Mouse (Mus musculus): ENCODE results near the gene Prx.

GRCm38 (mm10) chr7:27537998-27538397 is 38.9 kb downstream of the Prx start:
- TF ChIP-seq CTCF (IDR thresholded peaks at IDR 0.05; ENCODE audit: borderline replicate concordance, extremely low read depth, insufficient read depth, insufficient read length) (no peak), POLR2A (IDR thresholded peaks at IDR 0.05; ENCODE audit: borderline replicate concordance, extremely low read depth, insufficient read depth, insufficient read length, poor library complexity, severe bottlenecking) (no peak)
